Mouse (Mus musculus): ENCODE measurements around the gene Gm26602.

The Gm26602 gene

DNA sequence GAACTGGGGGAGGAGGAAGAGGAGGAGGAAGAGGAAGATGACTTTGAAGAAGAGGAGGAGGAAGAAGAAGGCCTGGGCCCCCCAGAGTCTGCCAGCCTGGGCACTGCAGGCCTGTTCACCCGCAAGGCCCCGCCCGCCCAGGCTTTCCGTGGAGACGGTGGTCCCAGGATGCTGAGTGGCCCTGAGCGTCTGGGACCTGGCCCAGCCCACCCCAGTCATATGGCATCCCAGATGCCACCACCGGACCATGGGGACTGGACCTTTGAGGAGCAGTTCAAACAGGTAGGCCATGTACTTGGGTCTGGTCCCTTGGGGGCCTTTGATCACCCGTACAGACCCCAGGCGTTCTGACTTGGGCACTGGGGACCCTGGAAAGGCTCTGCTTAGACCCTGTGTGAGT lies 21.1 kb downstream of the Gm26602 start:
- DNase-seq (ENCODE audit: low spot score in 2 of 2), result no peak

DNA sequence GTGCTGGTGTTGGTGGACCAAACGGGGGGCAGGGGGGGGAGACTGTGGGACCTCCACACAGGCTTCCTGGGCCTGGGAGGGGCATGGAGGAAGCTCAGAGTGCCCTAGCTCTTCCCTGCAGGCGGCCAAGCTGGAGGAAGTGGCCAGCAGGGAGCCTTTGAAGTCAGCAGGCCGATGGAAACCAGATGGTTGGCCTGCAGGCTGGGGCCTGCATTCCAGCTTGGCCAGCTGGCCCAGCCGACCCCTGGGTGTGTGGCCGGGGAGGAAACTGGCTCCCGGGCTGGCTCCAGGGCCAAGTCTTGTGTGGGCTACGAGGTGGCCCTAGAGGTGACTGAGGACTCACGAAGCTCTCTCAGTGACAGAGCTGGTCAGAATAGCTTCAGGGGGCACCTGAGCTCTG lies 22.1 kb downstream of the Gm26602 start:
- DNase-seq (ENCODE audit: low spot score in 2 of 2), result no peak

DNA sequence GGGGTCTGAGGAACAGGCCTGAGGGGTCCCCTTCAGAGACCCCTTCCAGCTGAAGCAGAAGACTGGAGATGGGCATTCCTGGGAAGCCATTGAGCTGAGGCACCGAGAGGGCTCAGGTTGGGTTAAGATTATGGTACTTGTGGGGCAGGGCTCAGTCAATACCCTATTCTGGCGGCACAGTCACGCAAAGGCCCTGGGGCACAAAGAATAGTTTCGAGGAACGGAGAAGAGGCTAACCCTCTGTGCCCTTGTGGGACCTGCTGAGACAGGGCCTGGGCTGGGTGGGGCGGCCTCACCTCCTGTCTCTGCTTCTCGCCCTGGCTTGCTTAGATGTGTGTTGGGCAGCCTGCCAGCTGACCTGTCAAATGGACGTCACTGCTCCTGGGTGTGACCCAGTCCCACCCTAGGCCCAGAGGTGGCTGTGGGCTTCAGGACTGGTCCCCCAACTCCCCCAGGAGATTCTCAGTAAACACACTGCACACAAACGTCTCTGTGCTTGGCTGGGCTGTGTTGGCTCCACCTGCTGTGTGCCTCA lies 22.6 kb downstream of the Gm26602 start:
- no peak for DNase-seq (ENCODE audit: low spot score in 2 of 2)

DNA sequence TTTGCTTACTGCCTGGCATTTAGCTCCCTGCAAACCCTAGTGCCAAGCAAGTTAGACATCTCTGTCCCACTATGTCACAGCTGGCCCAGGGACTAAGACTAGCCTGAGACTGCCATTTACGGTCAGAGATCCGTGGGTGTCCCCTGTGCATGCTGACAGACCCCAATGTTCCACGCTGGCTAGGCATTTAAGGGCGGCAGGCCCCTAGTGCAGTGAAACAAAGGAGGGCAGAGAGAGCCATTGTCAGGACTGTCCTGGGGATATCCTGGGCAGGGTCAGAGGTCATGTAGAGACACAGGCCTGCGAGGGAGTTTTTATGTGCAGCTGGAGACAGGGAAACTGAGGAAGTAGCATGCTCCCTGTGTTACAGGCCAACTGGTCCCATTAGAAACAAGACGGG lies 23.2 kb downstream of the Gm26602 start:
- no peak for DNase-seq (ENCODE audit: low spot score in 2 of 2)

DNA sequence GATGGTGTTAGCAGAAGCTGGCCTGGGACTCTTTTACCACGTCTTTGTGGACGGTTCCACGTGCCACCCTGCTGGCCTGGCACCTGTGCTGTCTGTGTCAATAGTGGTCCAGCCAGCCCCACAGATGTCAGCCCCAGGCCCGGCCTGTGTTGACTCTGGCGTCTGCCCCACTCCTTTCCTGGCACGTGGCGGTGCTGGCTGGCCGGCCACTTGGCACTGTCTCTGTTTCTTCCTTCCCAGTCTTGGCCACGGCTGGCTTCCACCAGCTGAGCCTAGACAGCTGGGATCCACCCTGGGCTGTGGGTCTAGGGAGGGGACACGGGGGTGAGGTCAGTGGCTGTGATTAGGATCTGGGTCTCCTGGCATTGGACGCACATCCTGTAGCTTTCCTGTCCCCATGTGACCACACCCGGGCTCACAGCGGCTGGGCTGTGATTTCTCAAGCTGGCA lies 23.6 kb downstream of the Gm26602 start:
- DNase-seq (ENCODE audit: low spot score in 2 of 2), result no peak

DNA sequence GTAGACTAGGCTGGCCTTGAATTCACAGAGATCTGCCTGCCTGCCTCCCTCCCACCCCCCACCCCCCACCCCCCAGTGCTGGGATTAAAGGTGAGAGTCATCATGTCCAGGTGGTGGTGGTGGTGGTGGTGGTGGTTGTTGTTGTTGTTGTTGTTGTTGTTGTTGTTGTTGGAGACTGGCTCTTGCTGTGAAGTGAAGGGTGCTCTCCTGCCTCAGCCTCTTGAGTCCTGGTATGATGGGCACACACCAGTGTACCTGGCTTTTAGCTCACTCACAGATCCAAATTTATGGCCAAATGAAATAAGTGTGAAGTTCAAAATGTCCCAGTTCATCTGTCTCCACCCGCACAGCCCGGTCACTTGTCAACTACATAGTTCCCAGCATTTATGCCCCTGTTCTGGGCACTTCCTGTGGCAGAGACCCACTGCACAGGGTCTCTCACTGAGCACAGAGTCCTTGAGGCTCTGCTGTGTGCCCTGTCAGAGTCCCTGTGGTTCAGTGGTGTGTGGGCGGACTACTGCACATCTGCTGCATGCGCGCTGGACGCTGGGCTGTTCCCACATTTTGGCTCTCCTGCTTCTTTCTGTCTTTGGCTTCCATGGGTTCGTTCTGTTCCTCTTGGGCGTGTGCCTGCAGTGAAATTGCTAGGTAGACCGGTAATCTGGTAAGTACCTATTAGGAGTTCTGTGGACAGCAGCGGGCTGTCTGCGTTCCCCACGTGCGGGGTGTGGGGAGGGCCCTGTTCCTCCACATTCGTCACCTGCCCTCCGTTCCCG lies 24.3 kb downstream of the Gm26602 start:
- no peak for DNase-seq (ENCODE audit: low spot score in 2 of 2)

DNA sequence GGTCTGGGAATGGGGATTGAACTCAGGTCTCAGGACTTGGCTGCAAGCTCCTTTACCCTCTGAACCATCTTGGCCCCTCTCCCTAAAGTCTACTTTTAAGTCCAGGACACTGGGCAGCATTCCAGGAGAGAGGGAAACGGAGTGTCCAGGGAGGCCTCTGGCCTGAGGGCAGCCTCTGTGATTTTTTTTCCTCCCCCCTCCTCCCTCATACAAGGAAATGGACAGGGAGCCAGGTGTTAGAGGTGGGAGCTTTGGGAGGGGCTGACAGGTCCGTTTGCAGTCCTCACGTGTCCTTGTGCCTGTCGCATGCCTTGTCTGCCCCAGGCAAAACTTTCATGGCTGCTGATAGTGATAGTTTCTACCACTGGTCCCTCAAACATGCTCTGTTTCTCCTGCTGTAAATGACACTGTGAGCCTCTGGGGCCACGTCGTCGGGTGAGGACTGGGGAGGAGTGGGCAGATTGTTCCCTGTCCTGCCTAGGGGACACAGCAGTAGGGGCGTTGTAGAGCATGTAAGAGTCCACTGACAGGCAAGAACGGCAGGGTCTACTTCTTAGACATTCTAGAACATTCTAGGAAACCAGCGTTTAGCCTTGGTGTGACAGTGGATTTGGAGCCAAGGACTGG lies 25.7 kb downstream of the Gm26602 start:
- DNase-seq (ENCODE audit: low spot score in 2 of 2), result no peak

DNA sequence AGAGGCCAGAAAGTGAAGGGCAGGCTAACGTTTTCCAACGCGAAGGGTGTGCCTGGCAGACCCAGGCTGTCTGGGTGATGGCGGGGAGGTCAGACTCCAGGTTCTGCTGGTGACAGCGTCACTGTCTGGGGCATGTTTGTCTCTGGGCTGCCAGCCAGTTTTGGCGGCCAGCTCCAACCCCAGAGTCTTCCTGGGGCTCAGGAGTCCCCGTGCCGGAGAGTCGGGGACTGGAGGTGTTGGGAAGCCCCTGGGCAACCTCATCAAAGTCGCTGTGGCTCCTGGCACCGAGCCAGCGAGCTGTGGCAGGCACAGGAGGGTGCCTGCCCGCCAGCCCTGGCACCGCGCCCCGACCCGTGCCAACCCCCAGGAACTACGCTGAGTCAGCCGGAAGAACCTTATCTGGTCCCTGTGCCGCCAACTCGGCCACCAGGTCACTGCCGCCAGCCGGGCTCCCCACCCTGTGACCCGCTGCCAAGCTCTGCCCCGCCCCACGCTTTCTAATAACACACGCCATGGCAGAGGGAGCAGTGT lies 26.3 kb downstream of the Gm26602 start:
- DNase-seq (ENCODE audit: low spot score in 2 of 2), result no peak

DNA sequence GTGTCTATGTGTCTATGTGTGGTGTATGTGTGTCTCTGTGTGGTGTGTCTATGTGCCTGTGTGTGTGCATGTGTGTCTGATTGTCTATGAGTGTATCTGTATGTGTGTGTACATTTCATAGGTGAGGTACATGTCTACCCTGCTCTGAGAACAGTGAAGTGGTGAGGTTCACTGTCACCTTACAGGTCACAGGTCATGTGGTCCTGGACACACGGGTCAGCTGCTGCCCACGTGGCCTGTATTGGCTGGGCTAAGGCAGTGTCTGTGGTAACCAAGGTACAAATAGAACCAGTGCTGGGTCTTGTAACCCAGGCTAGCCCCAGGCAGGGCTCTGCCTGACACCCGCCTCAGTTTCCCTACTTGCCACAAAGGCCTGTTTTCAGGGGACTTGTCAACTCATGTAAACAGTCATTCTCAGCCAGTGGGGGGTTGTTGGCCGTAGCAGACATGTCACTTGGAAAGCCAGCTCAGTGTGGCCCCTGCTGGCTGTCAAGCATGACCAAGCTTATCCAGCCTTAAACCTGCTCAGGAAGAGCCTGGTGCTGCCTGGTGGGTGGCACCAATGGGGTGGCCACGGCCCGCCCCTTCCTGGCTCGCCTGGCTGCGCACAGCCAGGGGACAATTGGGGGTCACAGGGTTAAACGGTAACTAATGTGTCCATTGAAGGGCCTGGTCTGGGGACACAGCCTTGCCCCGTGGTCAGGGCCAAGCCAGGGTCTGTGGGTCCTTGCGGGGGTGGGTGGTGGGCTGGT lies 27.3 kb downstream of the Gm26602 start:
- no peak for DNase-seq (ENCODE audit: low spot score in 2 of 2)

DNA sequence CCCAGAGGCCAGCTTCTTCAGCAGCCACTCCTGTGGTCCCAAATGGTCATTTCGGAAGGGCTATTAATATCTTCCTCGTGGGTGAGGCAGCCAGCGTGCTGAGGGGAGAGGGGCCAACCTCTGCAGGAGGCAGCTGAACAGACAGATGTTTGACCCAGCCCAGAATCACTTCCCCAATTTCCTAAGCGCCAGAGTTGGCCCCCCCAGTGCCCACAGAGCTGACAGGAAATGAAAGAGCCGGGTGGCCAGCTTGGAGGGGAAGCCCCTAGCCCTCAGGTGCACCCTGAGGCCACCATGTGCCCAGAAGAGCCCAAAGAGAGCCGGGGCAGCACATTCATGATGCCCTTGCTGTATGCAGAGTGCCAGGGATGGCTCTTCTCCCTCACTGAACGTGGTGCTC lies 30.1 kb downstream of the Gm26602 start:
- no peak for DNase-seq (ENCODE audit: low spot score in 2 of 2)

DNA sequence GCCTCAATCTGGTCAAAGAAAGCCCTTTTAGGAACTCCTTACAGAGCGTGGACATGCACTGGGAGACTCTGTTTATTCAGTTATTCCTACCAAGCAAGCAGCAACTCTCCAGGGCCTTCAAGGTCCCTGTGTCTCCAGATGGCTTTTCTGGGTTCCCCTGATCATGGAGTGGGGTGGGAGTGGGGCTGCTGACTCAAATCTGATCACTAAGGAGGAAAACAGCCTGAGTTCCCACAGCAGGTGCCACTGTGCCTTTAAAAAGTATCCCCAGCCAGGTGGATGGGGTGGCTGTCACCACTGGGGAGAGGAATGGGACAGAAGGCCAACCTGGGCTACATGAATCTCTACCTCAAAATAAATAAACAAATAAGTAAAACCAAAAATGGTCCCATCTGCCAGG lies 32.3 kb downstream of the Gm26602 start:
- DNase-seq (ENCODE audit: low spot score in 2 of 2), result no peak

DNA sequence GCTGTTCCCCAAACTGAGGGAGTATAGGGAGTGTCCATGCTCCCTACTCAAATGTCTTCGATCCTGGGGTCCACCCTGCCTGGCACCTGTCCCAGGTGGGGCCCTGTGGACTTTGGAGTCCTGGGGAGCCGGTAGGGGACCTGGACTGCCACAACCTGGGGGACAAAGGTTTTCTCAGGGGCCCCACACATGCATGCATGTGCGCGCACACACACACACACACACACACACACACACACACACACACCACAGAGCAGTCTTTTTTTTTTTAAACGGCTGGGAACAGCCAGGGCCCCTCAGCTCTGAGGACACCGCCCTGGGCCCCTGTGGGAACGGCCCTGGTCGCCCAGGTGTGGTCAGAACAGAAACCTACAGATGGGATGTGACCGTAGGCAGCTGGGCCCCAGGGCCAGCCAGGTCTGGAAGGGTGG lies 32.8 kb downstream of the Gm26602 start:
- DNase-seq (ENCODE audit: low spot score in 2 of 2), result no peak

DNA sequence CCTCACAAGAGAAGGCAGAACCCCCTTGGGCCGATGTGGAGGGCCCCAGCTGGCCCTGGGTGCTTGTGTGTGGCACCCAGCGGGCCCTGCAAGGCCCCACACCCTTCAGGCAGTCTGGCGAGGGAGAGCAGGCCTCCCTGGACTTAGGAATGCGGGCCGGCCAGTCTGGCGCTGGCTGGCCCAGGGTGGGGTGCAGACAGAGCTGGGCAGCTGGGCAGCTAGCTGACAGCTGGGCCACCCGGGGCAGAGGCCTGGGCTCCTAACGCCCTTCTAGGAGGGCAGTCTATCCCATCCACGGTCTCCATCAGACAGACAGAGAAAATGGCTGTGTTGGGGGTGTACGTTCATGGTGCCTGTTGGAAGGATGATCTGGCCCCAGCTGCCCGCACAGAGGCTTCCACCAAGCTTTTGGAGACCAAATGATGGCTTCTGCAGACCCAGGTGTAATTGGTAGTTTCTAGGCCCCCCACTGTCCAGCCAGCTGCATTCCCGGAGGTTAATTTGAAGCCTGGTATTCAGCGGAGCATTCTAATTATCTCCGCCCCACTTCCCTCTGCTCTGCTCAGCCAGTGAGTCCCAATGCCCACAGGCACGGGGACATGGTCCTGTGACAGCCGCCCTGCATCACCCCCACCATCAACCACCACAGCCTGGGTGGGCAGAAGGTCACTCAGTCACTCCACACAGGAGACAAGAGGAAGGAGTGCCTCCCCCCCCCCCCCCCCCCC lies 35.0 kb downstream of the Gm26602 start:
- no peak for DNase-seq (ENCODE audit: low spot score in 2 of 2)

DNA sequence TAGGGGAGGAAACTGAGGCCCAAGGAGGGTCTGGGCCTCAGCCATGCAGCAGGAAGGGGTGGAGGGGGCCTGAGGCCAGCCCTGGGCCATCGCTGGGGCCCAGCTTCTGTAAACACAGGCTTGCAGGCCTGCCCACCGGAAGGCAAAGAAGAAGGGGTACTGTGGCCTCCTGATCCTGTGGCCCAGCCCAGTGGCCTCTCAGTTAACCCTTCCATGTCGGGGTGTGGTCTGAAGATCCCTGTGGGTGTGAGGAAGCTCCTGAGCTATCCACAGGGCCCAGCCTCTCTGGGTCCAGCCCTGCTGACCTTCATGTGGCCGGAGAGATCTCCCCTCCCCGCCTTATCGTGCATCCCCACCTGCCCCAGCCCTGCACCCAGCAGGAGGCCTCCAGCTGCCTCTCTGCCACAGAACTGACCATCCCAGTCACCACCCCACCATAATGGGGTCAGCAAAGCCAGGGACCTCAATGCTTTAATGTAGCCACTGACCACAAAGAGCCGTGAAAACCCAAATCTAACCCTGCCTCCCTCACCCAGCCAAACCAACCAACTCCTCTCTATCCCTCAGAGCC lies 36.2 kb downstream of the Gm26602 start:
- DNase-seq (ENCODE audit: low spot score in 2 of 2), result no peak

DNA sequence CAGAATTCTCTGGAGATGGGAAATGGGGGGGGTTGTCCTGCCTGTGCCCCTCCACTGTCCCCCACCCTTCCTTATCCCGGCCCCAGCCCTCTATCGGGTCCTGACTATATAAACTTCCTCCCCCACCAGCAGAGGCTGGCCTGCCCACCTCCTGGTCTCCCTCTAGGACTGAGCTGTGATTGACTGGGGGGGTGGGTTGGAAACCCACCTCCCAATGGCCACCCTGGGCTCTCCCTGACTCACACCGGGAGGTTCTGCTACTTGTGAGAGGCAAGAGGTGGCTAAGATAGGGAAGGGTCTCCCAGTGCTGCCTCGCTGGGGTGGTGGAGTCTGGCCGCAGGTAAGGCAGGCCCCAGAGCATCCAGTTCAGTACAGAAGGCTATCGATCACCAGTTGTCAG lies 36.8 kb downstream of the Gm26602 start:
- DNase-seq (ENCODE audit: low spot score in 2 of 2), result no peak

DNA sequence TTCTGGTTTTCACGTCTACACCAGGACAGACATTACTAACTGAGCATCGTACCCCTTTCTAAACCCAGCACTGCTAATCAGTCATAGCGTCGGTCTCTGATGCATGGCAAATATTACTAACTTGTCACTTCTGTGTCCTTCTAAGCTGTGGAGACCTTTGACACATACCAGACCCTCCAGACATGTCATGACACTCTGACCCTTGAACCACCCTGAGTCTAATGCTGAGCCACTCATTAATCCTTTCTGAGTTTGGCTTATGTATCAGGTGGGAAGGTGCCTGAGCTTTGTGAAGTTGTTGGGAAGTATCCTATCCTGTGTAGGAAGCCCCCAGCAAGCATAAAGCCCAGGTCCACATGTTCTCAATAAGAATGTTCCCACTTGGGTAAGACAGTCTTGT lies 39.2 kb downstream of the Gm26602 start:
- no peak for DNase-seq (ENCODE audit: low spot score in 2 of 2)

DNA sequence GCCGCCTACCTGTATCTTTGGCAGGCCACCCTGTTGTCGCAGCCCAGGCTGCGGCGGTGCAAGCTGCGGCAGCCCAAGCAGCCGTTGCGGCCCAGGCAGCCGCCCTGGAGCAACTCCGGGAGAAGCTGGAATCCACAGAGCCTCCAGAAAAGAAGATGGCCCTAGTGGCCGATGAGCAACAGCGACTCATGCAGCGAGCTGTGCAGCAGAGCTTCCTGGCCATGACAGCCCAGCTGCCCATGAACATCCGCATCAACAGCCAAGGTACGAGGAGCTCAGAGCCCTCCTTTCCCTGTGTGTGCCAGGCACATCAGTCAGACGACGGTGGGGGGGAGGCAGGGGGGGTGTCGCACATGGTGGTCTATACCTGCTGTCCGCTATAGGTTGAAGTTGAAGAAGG lies 40.0 kb downstream of the Gm26602 start:
- DNase-seq (ENCODE audit: low spot score in 2 of 2), result no peak

DNA sequence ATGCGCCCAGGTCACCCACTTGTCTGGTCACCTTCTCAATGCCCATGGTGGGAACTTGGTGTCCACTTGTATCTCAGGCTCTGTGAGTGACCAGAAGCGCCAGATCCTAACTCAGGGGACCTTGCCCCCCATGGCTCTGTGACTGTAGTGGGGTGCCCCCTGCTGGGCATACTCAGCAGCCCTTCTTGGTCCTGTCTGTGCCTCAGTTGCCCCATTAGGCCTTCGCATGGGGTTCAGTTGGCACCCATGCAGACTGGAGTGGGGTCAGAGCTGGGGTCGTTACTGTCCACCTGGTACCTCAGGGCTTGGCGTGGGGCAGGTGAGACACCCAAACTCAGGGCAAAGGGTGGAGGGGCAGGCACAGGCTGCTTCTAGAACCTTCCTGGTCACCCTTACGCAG lies 43.3 kb downstream of the Gm26602 start:
- DNase-seq (ENCODE audit: low spot score in 2 of 2), result no peak

DNA sequence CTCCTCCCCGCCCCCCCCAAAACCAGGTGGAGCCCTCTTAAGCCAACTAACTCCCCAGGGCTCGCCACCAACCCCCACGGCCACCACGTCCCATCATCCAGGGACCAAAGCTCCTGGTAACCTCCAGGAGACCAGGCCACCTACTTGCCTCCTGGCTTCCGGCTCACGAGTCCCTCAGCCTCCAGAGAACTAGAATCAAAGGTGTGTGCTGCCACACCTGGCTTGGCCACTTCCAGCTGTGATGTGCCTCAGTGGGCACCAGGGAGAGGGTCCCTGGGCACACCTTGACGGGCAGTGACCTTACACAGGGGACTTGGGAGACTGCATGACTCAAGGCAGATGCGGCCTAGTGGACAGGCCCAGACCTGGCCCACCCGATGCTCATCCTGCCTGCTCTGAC lies 45.0 kb downstream of the Gm26602 start:
- no peak for DNase-seq (ENCODE audit: low spot score in 2 of 2)

DNA sequence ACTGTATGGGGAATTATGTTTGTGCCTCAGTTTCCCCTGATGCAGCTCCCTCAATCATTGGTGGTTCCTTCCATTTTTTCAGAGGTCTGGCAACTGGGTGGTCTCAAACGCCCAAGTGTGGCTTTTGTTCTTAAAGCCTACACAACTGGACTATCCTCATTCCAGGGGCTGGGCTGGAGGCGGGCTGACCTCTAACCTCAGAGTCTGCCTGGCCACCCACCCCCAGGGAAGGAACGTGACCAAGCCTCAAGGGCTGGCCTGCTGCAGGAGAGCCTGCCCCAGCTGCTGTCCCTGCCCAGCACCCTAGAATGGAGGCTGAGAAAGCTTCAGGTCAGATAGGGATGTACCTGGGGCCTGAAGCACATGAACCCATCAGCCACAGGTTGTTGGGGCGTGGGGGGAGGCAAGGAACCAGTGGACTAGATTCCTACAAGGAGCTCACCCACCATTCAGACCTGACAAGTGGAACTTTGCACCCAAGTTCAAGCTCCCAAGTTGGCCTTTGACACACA lies 46.0 kb downstream of the Gm26602 start:
- no peak for DNase-seq (ENCODE audit: low spot score in 2 of 2)
